Mouse (Mus musculus) right cerebral cortex, postnatal 25 days (tissue): Measurements from ENCODE around the gene Pprc1.

ENCODE experiments used
- DNase-seq: peaks from one replicate; pipeline ENCODE4 v3.0.0; 2022

The Pprc1 gene

GRCm38 (mm10) chr19:46035971-46036370 is 8.7 kb upstream of the Pprc1 start:
- no peak for DNase-seq

- DNase-seq, result no peak
These were observed 8.0 kb upstream of the Pprc1 start for GRCm38 (mm10) chr19:46036477-46037242.

DNA sequence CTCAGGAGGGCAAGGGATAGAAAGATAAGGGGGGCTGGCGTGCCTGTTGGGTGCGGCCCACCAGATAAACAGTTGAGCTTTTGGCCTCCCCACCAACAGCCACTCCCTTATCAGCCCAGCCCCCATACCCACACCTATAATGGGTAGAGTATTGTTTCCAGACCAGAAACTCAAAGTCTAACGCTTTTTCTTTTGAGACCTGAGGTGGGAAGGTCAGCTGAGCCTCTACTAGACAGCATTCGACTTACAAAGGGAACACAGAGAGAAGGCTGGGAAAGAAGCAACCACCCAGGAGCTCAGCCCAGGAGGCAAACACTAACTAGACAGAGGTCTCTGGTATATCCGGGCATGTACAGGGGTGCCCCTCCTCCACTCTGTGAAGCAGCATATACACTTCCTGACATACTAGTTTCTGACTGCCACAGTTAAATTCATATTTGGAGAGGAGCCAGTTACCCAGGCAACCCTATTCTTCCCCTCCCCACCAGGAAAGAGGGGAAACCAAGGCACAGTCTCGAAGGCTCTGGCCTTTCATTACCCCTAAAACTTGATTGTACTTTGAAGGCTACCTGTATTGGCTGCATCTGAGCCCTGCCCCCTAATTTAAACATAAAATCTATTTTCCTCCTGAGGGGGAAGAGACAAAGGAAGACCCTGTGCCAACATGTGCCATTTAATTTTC is 7.3 kb upstream of the Pprc1 start:
- no peak for DNase-seq

- no peak for DNase-seq
These were observed 6.5 kb upstream of the Pprc1 start for GRCm38 (mm10) chr19:46037925-46038850.

- DNase-seq, result no peak
These were observed 5.8 kb upstream of the Pprc1 start for GRCm38 (mm10) chr19:46038851-46039260.

- DNase-seq, result peak; percentile 88
These were observed 5.2 kb upstream of the Pprc1 start for GRCm38 (mm10) chr19:46039478-46039877.

GRCm38 (mm10) chr19:46040149-46040902 is 4.4 kb upstream of the Pprc1 start:
- DNase-seq, result no peak

GRCm38 (mm10) chr19:46041299-46041932 is 3.3 kb upstream of the Pprc1 start:
- DNase-seq, result no peak

DNA sequence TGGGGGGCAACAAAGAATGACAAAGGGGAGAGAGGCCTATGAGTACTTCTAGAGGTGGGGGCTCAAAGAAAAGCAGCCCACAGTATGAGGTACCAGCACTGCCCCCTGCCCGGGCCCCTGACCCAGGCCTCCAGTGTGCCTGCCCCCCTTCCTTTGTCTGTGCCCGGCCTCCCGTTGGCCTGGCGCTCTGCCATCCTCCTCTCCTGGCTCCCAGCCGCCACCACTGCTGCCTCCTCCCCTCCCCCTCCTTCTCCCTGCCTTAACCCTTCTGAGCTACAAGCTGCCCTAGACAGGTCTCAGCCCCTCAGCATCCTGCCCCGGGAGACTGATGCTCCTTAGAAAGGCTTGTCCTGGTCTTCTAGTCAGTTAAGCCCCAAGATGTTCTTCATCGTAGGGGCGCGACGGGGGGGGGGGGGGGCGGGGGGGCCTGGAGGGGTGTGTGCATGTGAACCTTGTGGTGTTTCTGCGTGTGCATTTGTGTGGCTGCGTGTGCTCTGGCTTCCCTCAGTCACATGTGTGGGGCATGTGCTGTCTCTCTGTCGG is 2.7 kb upstream of the Pprc1 start:
- DNase-seq, result peak; percentile 62

GRCm38 (mm10) chr19:46042476-46043011 is 2.1 kb upstream of the Pprc1 start:
- DNase-seq, result peak; percentile 60

DNA sequence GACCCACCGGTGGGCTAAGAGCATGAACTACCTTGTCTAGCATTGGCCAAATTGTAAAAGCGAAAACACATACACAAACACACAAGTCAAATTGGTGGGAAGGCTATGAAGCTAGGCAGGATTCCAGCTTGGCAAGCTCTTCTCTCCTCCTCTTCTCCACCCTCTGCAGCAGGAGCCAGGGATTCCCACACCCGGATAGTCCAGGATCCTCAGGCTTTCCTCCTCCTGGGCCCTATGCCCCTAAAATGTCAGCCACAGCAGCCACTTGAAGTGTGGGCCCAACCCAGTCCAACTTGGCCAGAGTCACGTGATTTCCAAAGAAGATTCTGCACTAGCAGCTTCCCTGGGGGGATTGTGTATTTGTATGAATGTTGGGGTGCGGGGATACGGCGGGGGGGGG is 1.3 kb upstream of the Pprc1 start:
- no peak for DNase-seq

DNA sequence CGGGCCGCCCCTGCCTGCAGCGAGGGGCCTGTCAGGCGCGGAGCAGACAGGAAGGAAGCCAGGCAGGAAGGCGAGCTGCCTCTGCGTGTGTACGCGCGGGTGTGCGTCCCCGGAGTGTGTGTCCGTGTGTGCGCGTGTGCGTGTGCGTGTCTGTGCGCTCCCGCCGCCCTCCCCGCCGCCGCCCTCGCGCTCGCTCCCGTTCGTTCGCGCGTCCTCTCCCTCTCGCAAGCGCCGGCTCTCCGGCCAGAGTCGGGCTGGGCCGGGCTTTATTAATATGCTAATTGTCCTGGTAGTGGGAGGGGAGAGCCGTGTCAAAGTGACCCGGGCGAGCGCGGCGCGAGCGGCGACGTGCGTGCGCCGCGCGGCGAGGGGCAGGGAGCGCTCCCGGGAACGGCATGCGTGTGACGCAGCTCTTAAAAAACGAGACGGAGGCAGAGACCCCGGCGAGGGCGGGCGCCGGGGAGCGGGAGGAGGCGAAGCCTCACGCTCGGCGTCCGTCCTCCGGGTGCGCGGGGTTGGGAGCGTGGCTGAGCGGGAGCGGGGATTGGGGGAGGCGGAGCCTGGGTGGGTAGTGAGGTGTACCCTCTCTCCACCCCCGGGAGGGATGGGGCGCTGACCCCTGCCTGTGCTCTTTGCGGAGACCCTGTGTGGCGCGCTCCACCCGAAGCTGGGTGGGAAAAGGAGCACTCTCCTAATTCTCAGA is 458 bp downstream of the Pprc1 start, which contains the start of gene Ldb1:
Gene Ldb1, minus strand, starts transcription at position 222 of the 703 bp plus-strand sequence.
- peak; percentile 85 for DNase-seq

- peak; percentile 52 for DNase-seq
These were observed 1.1 kb downstream of the Pprc1 start for GRCm38 (mm10) chr19:46045696-46046311.

GRCm38 (mm10) chr19:46046621-46047025 is 1.9 kb downstream of the Pprc1 start:
- DNase-seq, result no peak

- no peak for DNase-seq
These were observed 2.7 kb downstream of the Pprc1 start for GRCm38 (mm10) chr19:46047426-46047825.

DNA sequence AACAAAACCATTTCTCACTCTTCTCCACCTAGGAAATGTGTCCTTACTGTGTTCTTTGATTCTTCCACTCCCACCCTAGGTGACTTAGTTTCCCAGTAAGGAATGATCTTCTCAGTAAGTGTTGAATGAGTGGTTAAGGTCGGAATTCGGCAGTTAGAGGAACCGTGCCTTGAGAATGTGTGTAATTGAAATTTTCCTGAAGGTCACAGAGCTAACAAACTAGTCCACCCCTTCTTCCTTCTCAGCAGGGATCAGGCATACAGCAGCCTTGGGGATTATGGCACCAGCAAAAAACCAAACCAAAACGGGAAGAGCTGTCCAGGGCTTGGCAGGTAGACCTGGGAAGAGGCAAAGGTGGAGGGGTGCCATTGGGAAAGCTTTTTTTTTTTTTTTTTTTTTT is 4.4 kb downstream of the Pprc1 start:
- no peak for DNase-seq

- DNase-seq, result no peak
These were observed 5.8 kb downstream of the Pprc1 start for GRCm38 (mm10) chr19:46050462-46050861.

GRCm38 (mm10) chr19:46055752-46056387 is 11.2 kb downstream of the Pprc1 start:
- no peak for DNase-seq

DNA sequence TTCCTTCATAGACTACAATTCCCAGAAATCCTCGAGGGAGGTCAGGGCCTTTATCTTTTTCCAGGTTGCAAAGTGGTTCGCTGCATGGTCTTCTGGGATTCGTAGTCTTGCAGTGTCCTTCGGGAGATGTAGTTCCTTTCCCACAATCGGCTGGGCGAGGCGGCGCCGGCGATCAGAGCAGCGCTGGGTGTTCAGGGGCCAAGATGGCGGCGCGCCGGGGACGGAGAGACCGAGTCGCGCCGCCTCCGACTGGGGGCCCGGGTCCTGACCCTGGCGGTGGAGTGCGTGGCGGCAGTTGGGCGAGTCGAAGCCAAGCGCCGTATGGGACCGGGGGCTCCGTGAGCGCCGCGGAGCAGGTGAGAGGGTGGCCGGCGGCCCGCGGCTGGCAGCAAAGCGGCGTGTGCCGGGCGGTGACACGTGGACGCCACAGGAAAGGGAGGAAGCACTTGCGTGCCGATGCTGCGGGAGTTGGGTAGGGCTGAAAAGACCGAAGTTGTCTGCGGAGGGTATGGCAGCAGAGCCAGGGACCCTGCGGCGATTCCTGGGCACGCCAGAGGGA is 11.8 kb downstream of the Pprc1 start:
- DNase-seq, result peak; percentile 91
